20 mouse cellular contexts compared by ENCODE assay signal in genomic region chr5:29469501-29469900, GRCm38 (mm10). TPM values are rescaled to one million over a fixed set of nuclear protein-coding genes. Genes with fewer than 3 reads are reported as not detected.
"Had no signal": no experiment of that assay in that cellular context is flagged by ENCODE, and none has a peak within 500 bp of the region (broad histone marks: within the 10 kb centered on the region; RNA-seq: fewer than 3 reads in every experiment).

No protein-coding gene starts in this region.

- H3K36me3 ChIP-seq: midbrain, embryonic 10.5 days; midbrain, embryonic 13.5 days; midbrain, embryonic 15.5 days; neural tube, embryonic 13.5 days; neural tube, embryonic 15.5 days had no signal

- H3K9ac ChIP-seq: lung, embryonic 14.5 days; midbrain, embryonic 13.5 days; midbrain, embryonic 15.5 days; neural tube, embryonic 13.5 days; neural tube, embryonic 15.5 days had no signal

- H3K9me3 ChIP-seq: midbrain, embryonic 10.5 days; midbrain, embryonic 13.5 days; midbrain, embryonic 15.5 days; neural tube, embryonic 13.5 days; neural tube, embryonic 15.5 days had no signal

- H3K4me2 ChIP-seq: lung, embryonic 14.5 days; midbrain, embryonic 13.5 days; midbrain, embryonic 15.5 days; neural tube, embryonic 13.5 days; neural tube, embryonic 15.5 days had no signal

- ATAC-seq: midbrain, embryonic 13.5 days; midbrain, embryonic 15.5 days had no signal

- DNase-seq: lung, adult 18-20 months; lung, embryonic 14.5 days; lung, postnatal 10 days; lung, postnatal 4 days; retina, postnatal 1 day; right cerebral cortex, adult 18-20 months; right cerebral cortex, postnatal 25 days; right cerebral cortex, postnatal 4 days; spleen, adult 18-20 months; thymus, adult 18-20 months; thymus, postnatal 14 days; thymus, postnatal 36 days had no signal

- H3K27ac ChIP-seq: midbrain, embryonic 10.5 days; midbrain, embryonic 13.5 days; midbrain, embryonic 15.5 days; neural tube, embryonic 13.5 days; neural tube, embryonic 15.5 days had no signal

- H3K4me3 ChIP-seq: midbrain, embryonic 10.5 days; midbrain, embryonic 13.5 days; midbrain, embryonic 15.5 days; myocyte; neural tube, embryonic 13.5 days; neural tube, embryonic 15.5 days had no signal

RNA-seq across cellular contexts. Expression of gene Mnx1, which starts 8.8 kb away (rescaled TPM):
- polyA plus RNA-seq: lung, embryonic 14.5 days; lung, embryonic 16.5 days; midbrain, embryonic 10.5 days; midbrain, embryonic 13.5 days; midbrain, embryonic 15.5 days; myocyte; thymus, postnatal 0 days had no signal
